8 mouse cellular contexts compared by ENCODE assay signal in genomic region chr4:117550140-117550851, GRCm38 (mm10). TPM values are rescaled to one million over a fixed set of nuclear protein-coding genes. Genes with fewer than 3 reads are reported as not detected.
A peak's percentile ranks its signal among the peaks of the same experiment; 100 is the strongest.
DNase-seq lines count a peak whose midpoint lies in the region; ATAC-seq and TF ChIP-seq lines count a peak whose summit lies in the region.

Eri3 (plus strand) TSS chr4:117550365.

- no peaks in the 10 kb centered on the region for H3K36me3 ChIP-seq in megakaryocyte, embryonic 14.5 days (replicated peaks; ENCODE audit: low read length)

- peak; percentile 96 to 97 for DNase-seq in gastrocnemius, adult 8-10 months (ENCODE audit: low spot score in 2 of 2)
- peak; percentile 90 for DNase-seq in hindlimb bud, embryonic 11.5 days (ENCODE audit: extremely low spot score, low read depth, low spot score)
- peak; percentile 95 to 98 for DNase-seq in left cerebral cortex, adult 8-10 months (ENCODE audit: low spot score in 2 of 2)
- peak; percentile 99 for DNase-seq in right cerebral cortex, postnatal 10 days (ENCODE audit: low spot score in 2 of 2)
- DNase-seq in urinary bladder, postnatal 25 days (ENCODE audit: low spot score) = peak; percentile 93

- H3K27ac ChIP-seq in cortical plate, adult 2 months (ENCODE audit: insufficient read depth, low read length) = peak within 1 kb of the TSS; percentile 41; the same call in 1 of the 2 replicates

- peak; percentile 100 for ATAC-seq in activated CD4-positive, CD25-positive, alpha-beta regulatory T cell, adult 4 months

- peaks cover 5% of the 10 kb centered on the region for H3K27me3 ChIP-seq in megakaryocyte, embryonic 14.5 days (replicated peaks)

- H3K4me3 ChIP-seq in cortical plate, adult 2 months (ENCODE audit: insufficient read depth, low read length) = peak within 1 kb of the TSS; percentile 46
- H3K4me3 ChIP-seq in megakaryocyte, embryonic 14.5 days (replicated peaks) = peak within 1 kb of the TSS; percentile 95

- TF ChIP-seq POLR2A in cortical plate, adult 2 months (IDR thresholded peaks at IDR 0.05; ENCODE audit: extremely low read depth, insufficient read depth, low read length) = peak; percentile 75; the same call in 1 of the 2 replicates

- H3K4me1 ChIP-seq in cortical plate, adult 2 months (ENCODE audit: control insufficient read depth, insufficient read depth, low read length) = peaks cover 5% of the 10 kb centered on the region; the same call in 1 of the 2 replicates
- peaks cover 34% of the 10 kb centered on the region for H3K4me1 ChIP-seq in megakaryocyte, embryonic 14.5 days

- no peaks in the 10 kb centered on the region for H3K9me3 ChIP-seq in megakaryocyte, embryonic 14.5 days

- TF ChIP-seq CTCF in cortical plate, adult 2 months (IDR thresholded peaks at IDR 0.05; ENCODE audit: extremely low read depth, insufficient read depth, low read length) = no peak

RNA-seq across cellular contexts. Expression of gene Eri3, which starts in this region (rescaled TPM):
- 10 to 100 TPM; 40.9 to 47.1 TPM for polyA plus RNA-seq in activated CD4-positive, CD25-positive, alpha-beta regulatory T cell, adult 4 months (2017; shearing (Covaris generic))
- 199 and 201 TPM in 2 replicates for polyA plus RNA-seq in cortical plate, adult 2 months (2012; rRNA removed)
- 100 to 1,000 TPM; 104 to 131 (median 119) TPM for total RNA-seq in gastrocnemius, adult 8-10 months (2022)
- 100 to 1,000 TPM; 212 to 232 (median 224) TPM for total RNA-seq in left cerebral cortex, adult 8-10 months (2022)
- polyA plus RNA-seq in megakaryocyte, embryonic 14.5 days (2012; ENCODE audit: insufficient read depth, low replicate concordance) = 233 and 410 TPM in 2 replicates

Comparison
In these comparisons a context has a peak if more than half of its experiments do, and no peak if none do; other contexts are left out.
1. Peak in every context shown above with its lines: DNase-seq, ATAC-seq, H3K4me3 ChIP-seq and H3K27ac ChIP-seq.